Mouse (Mus musculus) thymus, postnatal 0 days (tissue): ENCODE data around the gene Eif2b5. TPM values are rescaled to one million over a fixed set of nuclear protein-coding genes. Genes with fewer than 3 reads are reported as not detected.

Experiments used
- DNase-seq: peaks from one replicate; pipeline ENCODE4 v3.0.0-alpha.2; 2015; ENCODE audit warnings: low spot score
- polyA plus RNA-seq: library from polyadenylated mRNA; unstranded; fragments of >200 nt; fragmentation: Nextera tagmentation; extraction: Ambion mirVana; gene quantifications from 2 replicates; pipeline ENCODE4 v1.2.1, GENCODE M21; 2015

The Eif2b5 gene
- polyA plus RNA-seq, 1 experiment from 2014 or later = 92.0 TPM

DNA sequence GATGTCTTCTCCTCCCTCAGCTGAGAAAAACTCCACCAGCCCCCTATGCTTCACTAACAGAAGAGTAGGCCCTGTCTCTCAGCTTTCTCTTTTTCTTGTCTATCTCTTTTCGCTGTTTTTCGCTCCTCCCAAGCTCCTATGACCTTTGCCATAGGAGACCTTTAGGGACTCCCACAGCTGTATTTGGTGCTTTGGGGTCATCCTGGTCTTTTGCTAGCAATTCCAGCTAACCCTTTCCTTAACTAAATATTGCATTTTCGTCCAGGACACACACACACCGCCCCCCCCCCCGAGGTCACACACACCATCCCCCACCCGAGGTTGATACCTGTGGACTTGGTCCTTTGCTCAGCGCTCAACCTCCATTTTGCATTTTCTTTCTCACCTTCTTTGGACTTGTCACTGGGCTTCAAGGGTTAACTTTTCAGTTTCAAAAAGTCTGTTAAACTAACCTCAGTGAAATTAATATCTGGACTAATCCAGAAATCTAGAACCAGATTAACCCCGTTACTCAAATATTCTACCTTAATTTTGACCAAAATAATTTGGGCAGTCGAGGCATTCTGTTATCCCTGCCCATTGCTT is 37.6 kb downstream of the Eif2b5 start:
- DNase-seq = no peak

- DNase-seq = no peak
Observed at GRCm38 (mm10) chr16:20537071-20537471, 38.5 kb downstream of the Eif2b5 start.

- DNase-seq = no peak
Observed at GRCm38 (mm10) chr16:20537601-20538320, 39.1 kb downstream of the Eif2b5 start.

GRCm38 (mm10) chr16:20539649-20540048 is 41.0 kb downstream of the Eif2b5 start:
- DNase-seq = no peak

DNA sequence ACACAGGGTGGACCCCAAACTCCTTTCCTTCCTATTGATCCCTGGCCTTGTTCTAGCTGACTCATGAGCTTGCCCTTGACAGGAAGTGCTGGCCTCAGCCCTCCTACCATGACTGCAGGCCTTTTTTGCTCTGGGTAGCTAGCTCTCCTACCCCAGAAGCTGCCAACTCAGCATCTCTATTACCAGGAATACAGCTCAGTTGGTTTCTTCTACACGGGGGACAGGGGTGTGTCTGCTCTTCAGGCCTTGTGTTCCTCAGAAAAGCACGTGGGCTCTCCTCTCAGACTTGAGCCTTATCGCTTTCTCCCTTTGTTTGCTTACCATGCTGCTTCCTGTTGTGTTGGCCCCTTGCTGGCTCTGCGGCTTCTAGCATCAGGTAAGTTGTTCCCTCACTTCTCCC is 41.8 kb downstream of the Eif2b5 start:
- no peak for DNase-seq

DNA sequence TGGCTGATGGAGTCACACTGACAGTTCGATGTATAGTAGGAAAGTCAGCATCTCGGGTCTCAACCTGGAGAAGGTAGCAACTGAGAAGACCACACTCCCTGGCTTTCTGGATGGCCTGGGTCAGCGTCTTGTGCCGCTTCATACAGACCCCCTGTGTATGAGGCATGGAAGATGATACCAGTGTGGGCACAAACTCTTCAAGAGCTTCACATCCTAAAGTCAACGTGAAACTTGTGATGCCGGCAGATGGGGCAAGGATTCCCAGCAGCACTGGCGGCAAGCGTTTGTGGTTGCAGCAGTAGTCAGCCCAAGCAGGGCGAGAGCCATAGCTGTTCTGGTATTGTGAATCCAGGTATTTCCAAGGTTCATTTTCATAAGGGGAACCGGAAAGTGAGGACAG is 47.1 kb downstream of the Eif2b5 start:
- DNase-seq = no peak

- DNase-seq = no peak
Observed at GRCm38 (mm10) chr16:20547423-20547822, 48.8 kb downstream of the Eif2b5 start.

DNA sequence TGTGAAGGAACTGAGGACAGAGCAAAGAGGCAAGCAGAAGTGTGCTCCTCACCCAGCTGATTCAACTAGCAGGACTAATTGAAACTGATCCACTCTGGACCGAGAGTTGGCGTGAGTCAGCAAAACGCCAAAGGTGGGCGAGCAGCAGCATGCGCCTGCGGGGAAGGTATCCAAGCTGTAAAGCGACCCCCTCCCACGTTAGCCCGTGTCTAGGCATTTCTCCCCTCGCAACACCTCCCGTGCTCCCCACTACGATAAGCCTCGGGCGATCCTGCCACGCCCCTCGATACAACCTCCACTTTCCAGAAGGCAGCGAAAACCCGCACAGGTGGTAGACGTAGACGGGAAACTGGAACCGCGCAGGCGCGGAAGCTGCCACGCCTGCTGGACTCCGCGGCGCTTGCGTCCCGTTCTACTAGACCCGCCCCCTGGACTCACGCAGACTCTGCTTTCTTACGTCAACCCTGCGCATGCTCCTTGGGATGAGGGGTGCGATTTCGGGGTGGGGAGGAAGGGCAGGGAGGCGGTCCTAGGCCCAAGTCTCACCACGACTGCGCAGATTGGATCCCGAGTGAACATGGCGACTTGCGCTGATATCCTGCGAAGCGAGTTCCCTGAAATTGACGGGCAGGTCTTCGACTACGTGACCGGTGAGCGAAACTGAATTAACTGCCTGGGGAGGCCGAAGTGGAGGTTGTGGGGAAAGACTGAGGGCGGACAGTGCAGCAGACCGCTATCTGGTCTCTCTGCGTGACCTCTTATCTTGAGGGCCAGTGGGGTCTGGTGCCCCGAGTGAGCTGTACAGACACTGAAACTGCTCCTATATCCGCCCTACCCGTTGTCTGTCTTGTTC is 49.7 kb downstream of the Eif2b5 start, which contains the start of gene Abcf3:
TSS of gene Abcf3 (plus strand) at position 482 of the 853 bp plus-strand sequence.
- peak; percentile 100 for DNase-seq

- no peak for DNase-seq
Observed at GRCm38 (mm10) chr16:20549161-20549560, 50.5 kb downstream of the Eif2b5 start.

- no peak for DNase-seq
Observed at GRCm38 (mm10) chr16:20551691-20552090, 53.1 kb downstream of the Eif2b5 start.

- DNase-seq = no peak
Observed at GRCm38 (mm10) chr16:20552594-20552993, 54.0 kb downstream of the Eif2b5 start.

DNA sequence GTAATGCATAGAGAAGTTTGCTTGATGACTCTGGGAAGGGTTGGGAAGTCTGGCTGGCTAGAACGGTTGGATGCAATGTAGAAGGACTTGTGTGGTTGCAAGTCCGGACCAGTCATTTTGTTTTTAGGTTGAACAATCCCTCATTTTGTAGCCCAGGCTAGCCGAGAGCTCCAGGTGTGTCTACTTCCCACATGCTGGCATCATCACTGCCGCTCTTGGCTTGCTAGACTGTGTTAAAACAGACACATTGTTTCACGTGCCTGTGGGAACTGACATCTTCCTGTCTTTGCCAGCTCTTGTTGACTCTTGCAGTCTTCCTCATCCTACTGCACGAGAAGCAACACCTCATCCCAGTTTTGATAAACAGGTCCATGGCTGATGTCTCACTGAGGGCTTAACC is 56.4 kb downstream of the Eif2b5 start:
- DNase-seq = no peak

- no peak for DNase-seq
Observed at GRCm38 (mm10) chr16:20557381-20557780, 58.8 kb downstream of the Eif2b5 start.

Other genes starting within 250 kb of the Eif2b5 start
- 115 and 133 TPM in 2 replicates for gene Parl, start 196.4 kb upstream of the Eif2b5 start, polyA plus RNA-seq
- gene Cyp2ab1, start 173.4 kb upstream of the Eif2b5 start, polyA plus RNA-seq = 0.08 and 0.24 TPM in 2 replicates
- 64.8 and 82.9 TPM in 2 replicates for gene Abcc5, start 72.4 kb upstream of the Eif2b5 start, polyA plus RNA-seq
- gene Dvl3, start 18.2 kb downstream of the Eif2b5 start, polyA plus RNA-seq = 4.7 and 5.3 TPM in 2 replicates
- gene Ap2m1, start 36.7 kb downstream of the Eif2b5 start, polyA plus RNA-seq = 397 and 421 TPM in 2 replicates
- gene Abcf3, start 49.8 kb downstream of the Eif2b5 start, polyA plus RNA-seq = 50.8 and 63.7 TPM in 2 replicates
- not detected in 2 replicates for gene Vwa5b2, start 90.7 kb downstream of the Eif2b5 start, polyA plus RNA-seq
- gene Eef1akmt4, start 112.8 kb downstream of the Eif2b5 start, polyA plus RNA-seq = 26.4 and 32.3 TPM in 2 replicates
- gene Gm49333, start 112.8 kb downstream of the Eif2b5 start, polyA plus RNA-seq = not detected in 2 replicates
- gene Alg3, start 112.9 kb downstream of the Eif2b5 start, polyA plus RNA-seq = 22.9 and 28.4 TPM in 2 replicates
- 0.48 and 0.52 TPM in 2 replicates for gene Camk2n2, start 122.5 kb downstream of the Eif2b5 start, polyA plus RNA-seq
- 0.08 and 0.23 TPM in 2 replicates for gene Ece2, start 131.0 kb downstream of the Eif2b5 start, polyA plus RNA-seq
- gene Psmd2, start 152.8 kb downstream of the Eif2b5 start, polyA plus RNA-seq = 264 TPM in 2 replicates
- gene Eif4g1, start 169.5 kb downstream of the Eif2b5 start, polyA plus RNA-seq = 105 and 110 TPM in 2 replicates
- 2.1 and 2.3 TPM in 2 replicates for gene Fam131a, start 194.4 kb downstream of the Eif2b5 start, polyA plus RNA-seq
- 116 and 117 TPM in 2 replicates for gene Polr2h, start 218.8 kb downstream of the Eif2b5 start, polyA plus RNA-seq
- 5.3 and 7.1 TPM in 2 replicates for gene Clcn2, start 218.9 kb downstream of the Eif2b5 start, polyA plus RNA-seq
- 0.91 and 1.3 TPM in 2 replicates for gene Chrd, start 234.3 kb downstream of the Eif2b5 start, polyA plus RNA-seq
- gene Thpo, start 235.7 kb downstream of the Eif2b5 start, polyA plus RNA-seq = 0.12 and 0.26 TPM in 2 replicates